Mouse (Mus musculus) stomach, postnatal 0 days (tissue): Measurements from ENCODE around the gene Ankef1. TPM values are rescaled to one million over a fixed set of nuclear protein-coding genes. Genes with fewer than 3 reads are reported as not detected.

Experiments
- ATAC-seq: fragments of 200-750 bp; cut with Nextera tagmentation; 2 replicates; pipeline ENCODE4 v1.8.0; 2017; ENCODE audit not compliant: low FRiP score, low TSS enrichment
- DNase-seq: peaks from one replicate; pipeline ENCODE4 v3.0.0-alpha.2; 2016; ENCODE audit warnings: low spot score
- H3K27ac ChIP-seq: fragments of 300-500 bp; sonication (generic); replicated peaks from 2 replicates; pipeline ENCODE4 v1.5.1; 2014; ENCODE audit warnings: mild to moderate bottlenecking, control low read depth
- H3K27me3 ChIP-seq: fragments of 300-500 bp; sonication (generic); 2 replicates; pipeline ENCODE4 v1.6.1; 2014; ENCODE audit warnings: low read length; ENCODE audit not compliant: control insufficient read depth, insufficient read depth
- H3K36me3 ChIP-seq: fragments of 300-500 bp; sonication (generic); 2 replicates; pipeline ENCODE4 v1.6.1; 2014; ENCODE audit warnings: low read length, mixed read lengths; ENCODE audit not compliant: control insufficient read depth, insufficient read depth
- H3K4me1 ChIP-seq: fragments of 300-500 bp; sonication (generic); replicated peaks from 2 replicates; pipeline ENCODE4 v1.6.1; 2014; ENCODE audit warnings: antibody characterized with exemption; ENCODE audit not compliant: control insufficient read depth, insufficient read depth
- H3K4me2 ChIP-seq: fragments of 300-500 bp; sonication (generic); replicated peaks from 2 replicates; pipeline ENCODE4 v1.6.1; 2014; ENCODE audit warnings: low read depth, mild to moderate bottlenecking, control low read depth, moderate library complexity
- H3K4me3 ChIP-seq: fragments of 300-500 bp; sonication (generic); 2 replicates; pipeline ENCODE4 v1.5.1; 2014; ENCODE audit warnings: low read depth, low read length, control low read depth
- H3K9ac ChIP-seq: fragments of 300-500 bp; sonication (generic); 2 replicates; pipeline ENCODE4 v1.6.1; 2014; ENCODE audit warnings: mild to moderate bottlenecking, low read length, control low read depth, mixed read lengths
- H3K9me3 ChIP-seq: fragments of 300-500 bp; sonication (generic); 2 replicates; pipeline ENCODE4 v1.6.1; 2016; ENCODE audit warnings: low read length; ENCODE audit not compliant: control insufficient read depth
- CTCF ChIP-seq: IDR thresholded peaks from 2 replicates; pipeline ENCODE4 v1.5.1; 2016; ENCODE audit warnings: antibody characterized with exemption, low read depth, mild to moderate bottlenecking, moderate library complexity
- EP300 ChIP-seq: optimal IDR thresholded peaks from 2 replicates; pipeline ENCODE3; 2016; ENCODE audit warnings: antibody characterized with exemption
- WGBS: fragments of 180-500 bp; shearing (Covaris S2); extraction: QIAGEN DNeasy Blood & Tissue Kit; methylation state at CpG from one replicate; pipeline ENCODE4 v1.1.7; 2014; 5-methylcytosine and 5-hydroxymethylcytosine counted together
- polyA plus RNA-seq: library from polyadenylated mRNA; unstranded; fragments of >200 nt; fragmentation: Nextera tagmentation; extraction: Ambion mirVana; gene quantifications from 2 replicates; pipeline ENCODE4 v1.2.1, GENCODE M21; 2015

Ankef1 gene
- polyA plus RNA-seq, 1 experiment from 2014 or later: 0.04 TPM

DNA sequence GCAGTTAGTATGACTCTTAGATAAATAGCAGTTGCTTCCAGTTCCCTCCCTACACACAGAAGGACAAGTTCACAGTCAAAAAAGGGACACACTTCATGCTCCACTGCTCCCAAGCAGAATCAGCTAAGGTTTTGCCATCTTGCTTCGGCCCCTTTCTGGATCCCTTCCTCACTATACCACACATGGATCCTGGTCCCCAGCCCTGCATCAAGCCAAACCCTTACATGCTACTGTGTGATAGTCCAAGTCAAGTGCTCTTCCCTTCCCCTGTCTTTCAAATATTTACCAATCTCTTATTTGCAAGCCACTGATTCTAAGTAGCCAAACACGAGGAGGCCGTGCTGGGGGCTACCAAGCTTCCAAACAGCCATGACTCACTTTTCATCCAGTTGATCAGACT lies 16.8 kb upstream of the Ankef1 start:
- DNase-seq: no peak
- H3K4me2 ChIP-seq: no peak overlapping the region
- no peaks in the 10 kb centered on the region for H3K27me3 ChIP-seq
- TF ChIP-seq EP300 (no peak), CTCF (no peak)
- no peaks in the 10 kb centered on the region for H3K9me3 ChIP-seq
- H3K4me3 ChIP-seq: no peak overlapping the region
- no peak for ATAC-seq
- no peaks in the 10 kb centered on the region for H3K4me1 ChIP-seq
- H3K27ac ChIP-seq: no peak overlapping the region
- H3K9ac ChIP-seq: no peak overlapping the region
- 62% methylated on average over 3 of the region's 3 CpGs for WGBS
- no peaks in the 10 kb centered on the region for H3K36me3 ChIP-seq

- Histone ChIP-seq H3K27ac (no peak overlapping the region), H3K36me3 (no peaks in the 10 kb centered on the region), H3K27me3 (no peaks in the 10 kb centered on the region), H3K9me3 (no peaks in the 10 kb centered on the region), H3K4me3 (no peak overlapping the region), H3K4me1 (no peaks in the 10 kb centered on the region), H3K9ac (no peak overlapping the region), H3K4me2 (no peak overlapping the region)
- 83% methylated on average over 1 of the region's 1 CpGs for WGBS
- TF ChIP-seq CTCF (no peak), EP300 (no peak)
- no peak for DNase-seq
- ATAC-seq: no peak
These were observed 16.3 kb upstream of the Ankef1 start for GRCm38 (mm10) chr2:136485401-136485800.

- TF ChIP-seq CTCF: peak; percentile 81
- TF ChIP-seq EP300: no peak
- H3K27ac ChIP-seq: no peak overlapping the region
- no peak overlapping the region for H3K4me2 ChIP-seq
These were observed 15.7 kb upstream of the Ankef1 start for GRCm38 (mm10) chr2:136485815-136486619.

GRCm38 (mm10) chr2:136486986-136487385 lies 14.7 kb upstream of the Ankef1 start:
- no peak overlapping the region for H3K27ac ChIP-seq
- no peak overlapping the region for H3K4me2 ChIP-seq
- no peaks in the 10 kb centered on the region for H3K36me3 ChIP-seq
- ATAC-seq: no peak
- no peak for TF ChIP-seq EP300
- TF ChIP-seq CTCF: no peak
- no peaks in the 10 kb centered on the region for H3K9me3 ChIP-seq
- H3K27me3 ChIP-seq: no peaks in the 10 kb centered on the region
- no peak overlapping the region for H3K9ac ChIP-seq
- 79% methylated on average over 5 of the region's 5 CpGs for WGBS
- H3K4me3 ChIP-seq: no peak overlapping the region
- no peak for DNase-seq
- no peaks in the 10 kb centered on the region for H3K4me1 ChIP-seq

More at GRCm38 (mm10) chr2:136485815-136486619, 15.7 kb upstream of the Ankef1 start:
- no peaks in the 10 kb centered on the region for H3K9me3 ChIP-seq
- no peak overlapping the region for H3K4me3 ChIP-seq
- WGBS: 11% methylated on average over 6 of the region's 6 CpGs
- peak; percentile 78 for DNase-seq
- no peaks in the 10 kb centered on the region for H3K4me1 ChIP-seq
- no peaks in the 10 kb centered on the region for H3K27me3 ChIP-seq
- ATAC-seq: peak; percentile 72
- H3K36me3 ChIP-seq: no peaks in the 10 kb centered on the region
- H3K9ac ChIP-seq: no peak overlapping the region

DNA sequence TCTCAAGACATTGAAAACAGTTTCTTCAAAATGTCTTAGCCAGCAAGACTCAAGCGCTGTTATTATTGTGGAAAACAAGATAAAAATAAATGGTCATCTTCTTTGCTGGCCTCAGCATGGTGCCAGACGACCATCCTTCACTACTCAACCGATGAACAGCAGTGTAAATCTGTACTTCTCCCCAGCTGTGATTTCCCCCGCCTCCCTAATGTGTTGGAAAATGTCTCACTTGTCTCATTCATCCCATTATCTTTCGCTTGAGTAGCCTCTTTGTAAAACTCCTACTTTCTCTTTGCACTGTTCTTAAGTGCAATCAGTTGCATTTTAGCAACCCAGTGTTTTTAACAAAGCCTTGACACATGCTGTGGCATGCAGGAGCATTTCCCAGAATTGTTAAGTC lies 9.4 kb downstream of the Ankef1 start:
- no peak for DNase-seq
- Histone ChIP-seq H3K4me3 (no peak overlapping the region), H3K27ac (no peak overlapping the region), H3K36me3 (no peaks in the 10 kb centered on the region), H3K4me1 (no peaks in the 10 kb centered on the region), H3K9ac (no peak overlapping the region), H3K4me2 (no peak overlapping the region), H3K9me3 (no peaks in the 10 kb centered on the region), H3K27me3 (no peaks in the 10 kb centered on the region)
- 50% methylated on average over 5 of the region's 5 CpGs for WGBS
- ATAC-seq: no peak
- TF ChIP-seq EP300: no peak
- no peak for TF ChIP-seq CTCF

DNA sequence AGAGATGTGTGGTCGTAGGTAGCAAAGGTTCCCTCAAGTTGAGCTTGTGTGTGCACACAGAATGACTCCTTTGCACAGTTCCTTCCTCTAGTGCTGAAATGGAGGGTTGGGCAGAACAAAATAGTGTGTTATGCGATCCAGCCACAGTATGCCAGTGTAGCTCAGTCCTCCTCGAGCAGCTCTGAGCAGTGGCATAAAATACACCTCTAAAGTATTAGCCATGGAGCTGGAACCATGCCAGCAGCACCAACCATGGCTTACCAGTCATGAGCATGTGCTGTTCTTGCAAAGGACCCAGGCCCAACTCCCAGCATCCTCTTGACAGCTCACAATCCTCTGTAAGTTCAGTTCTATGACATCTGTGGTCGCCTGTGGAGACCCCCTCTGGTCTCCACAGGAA lies 10.0 kb downstream of the Ankef1 start:
- Histone ChIP-seq H3K27me3 (no peaks in the 10 kb centered on the region), H3K36me3 (no peaks in the 10 kb centered on the region), H3K4me3 (no peak overlapping the region), H3K9ac (no peak overlapping the region), H3K27ac (no peak overlapping the region), H3K4me1 (no peaks in the 10 kb centered on the region), H3K9me3 (no peaks in the 10 kb centered on the region), H3K4me2 (no peak overlapping the region)
- TF ChIP-seq CTCF: no peak
- TF ChIP-seq EP300: no peak
- ATAC-seq: no peak
- no peak for DNase-seq
- WGBS: 75% methylated on average over 4 of the region's 4 CpGs
